Mouse (Mus musculus) liver, embryonic 16.5 days (tissue): ENCODE data around the gene Heatr6. TPM values are rescaled to one million over a fixed set of nuclear protein-coding genes. Genes with fewer than 3 reads are reported as not detected.

Source experiments
- ATAC-seq: fragments of 200-750 bp; cut with Nextera tagmentation; 2 replicates; pipeline ENCODE4 v1.8.0; 2017; ENCODE audit warnings: low read depth, mild to moderate bottlenecking, moderate number of reproducible peaks, moderate library complexity
- H3K27ac ChIP-seq: fragments of 300-500 bp; sonication (generic); 2 replicates; pipeline ENCODE4 v1.5.1; 2014; ENCODE audit warnings: mild to moderate bottlenecking, low read length
- H3K27me3 ChIP-seq: fragments of 300-500 bp; sonication (generic); 2 replicates; pipeline ENCODE4 v1.6.1; 2014; ENCODE audit warnings: low read depth, low read length, mixed read lengths; ENCODE audit not compliant: control insufficient read depth, insufficient read depth
- H3K36me3 ChIP-seq: fragments of 300-500 bp; sonication (generic); 2 replicates; pipeline ENCODE4 v1.6.1; 2014; ENCODE audit warnings: mild to moderate bottlenecking; ENCODE audit not compliant: control insufficient read depth, insufficient read depth
- H3K4me1 ChIP-seq: fragments of 300-500 bp; sonication (generic); 2 replicates; pipeline ENCODE4 v1.6.1; 2014; ENCODE audit warnings: low read depth, low read length, mixed read lengths; ENCODE audit not compliant: control insufficient read depth
- H3K4me2 ChIP-seq: fragments of 300-500 bp; sonication (generic); 2 replicates; pipeline ENCODE4 v1.6.1; 2014; ENCODE audit warnings: low read depth, low read length, mixed read lengths
- H3K4me3 ChIP-seq: fragments of 300-500 bp; sonication (generic); 2 replicates; pipeline ENCODE4 v1.5.1; 2014; ENCODE audit warnings: low read depth, mild to moderate bottlenecking, low read length
- H3K9ac ChIP-seq: fragments of 300-500 bp; sonication (generic); 2 replicates; pipeline ENCODE4 v1.6.1; 2014; ENCODE audit warnings: low read depth, low read length
- H3K9me3 ChIP-seq: fragments of 300-500 bp; sonication (generic); replicated peaks from 2 replicates; pipeline ENCODE4 v1.6.1; 2016; ENCODE audit warnings: low read length; ENCODE audit not compliant: control insufficient read depth
- WGBS: fragments of 180-500 bp; shearing (Covaris S2); extraction: QIAGEN DNeasy Blood & Tissue Kit; methylation state at CpG from one replicate; pipeline ENCODE4 v1.1.7; 2014; ENCODE audit not compliant: insufficient replicate concordance; 5-methylcytosine and 5-hydroxymethylcytosine counted together
- polyA plus RNA-seq: library from polyadenylated mRNA; unstranded; fragments of >200 nt; fragmentation: Nextera tagmentation; extraction: Ambion mirVana; gene quantifications from 2 replicates; pipeline ENCODE4 v1.2.1, GENCODE M21; 2015

The Heatr6 gene
- polyA plus RNA-seq, 1 experiment from 2014 or later: 7.2 TPM

- Histone ChIP-seq H3K27ac (no peak overlapping the region), H3K36me3 (no peaks in the 10 kb centered on the region), H3K4me3 (no peak overlapping the region), H3K9ac (no peak overlapping the region), H3K4me1 (no peaks in the 10 kb centered on the region), H3K27me3 (no peaks in the 10 kb centered on the region), H3K9me3 (no peaks in the 10 kb centered on the region), H3K4me2 (no peak overlapping the region)
- 63% methylated on average over 1 of the region's 1 CpGs for WGBS
- ATAC-seq: no peak
Measured at GRCm38 (mm10) chr11:83731116-83731515, 22.4 kb upstream of the Heatr6 start.

GRCm38 (mm10) chr11:83733071-83733640 lies 20.3 kb upstream of the Heatr6 start:
- no peaks in the 10 kb centered on the region; the same call in 1 of the 2 replicates for H3K4me1 ChIP-seq
- H3K9ac ChIP-seq: no peak overlapping the region
- no peak overlapping the region for H3K4me2 ChIP-seq
- ATAC-seq: no peak
- no peaks in the 10 kb centered on the region for H3K9me3 ChIP-seq
- no peak overlapping the region for H3K4me3 ChIP-seq
- H3K36me3 ChIP-seq: no peaks in the 10 kb centered on the region
- H3K27ac ChIP-seq: no peak overlapping the region
- no peaks in the 10 kb centered on the region for H3K27me3 ChIP-seq
- 55% methylated on average over 5 of the region's 5 CpGs for WGBS

- Histone ChIP-seq H3K9ac (no peak overlapping the region), H3K4me3 (no peak overlapping the region), H3K4me2 (no peak overlapping the region), H3K36me3 (no peaks in the 10 kb centered on the region), H3K27me3 (no peaks in the 10 kb centered on the region), H3K9me3 (no peaks in the 10 kb centered on the region), H3K27ac (no peak overlapping the region), H3K4me1 (no peaks in the 10 kb centered on the region; the same call in 1 of the 2 replicates)
- 33% methylated on average over 1 of the region's 1 CpGs for WGBS
- no peak for ATAC-seq
Measured at GRCm38 (mm10) chr11:83734215-83734614, 19.3 kb upstream of the Heatr6 start.

GRCm38 (mm10) chr11:83735881-83736280 lies 17.6 kb upstream of the Heatr6 start:
- Histone ChIP-seq H3K9ac (no peak overlapping the region), H3K4me3 (no peak overlapping the region), H3K9me3 (no peaks in the 10 kb centered on the region), H3K27me3 (no peaks in the 10 kb centered on the region), H3K4me1 (no peaks in the 10 kb centered on the region; the same call in 1 of the 2 replicates), H3K36me3 (no peaks in the 10 kb centered on the region), H3K4me2 (no peak overlapping the region), H3K27ac (no peak overlapping the region)
- ATAC-seq: no peak
- WGBS: 41% methylated on average over 2 of the region's 2 CpGs

GRCm38 (mm10) chr11:83737109-83737558 lies 16.4 kb upstream of the Heatr6 start:
- Histone ChIP-seq H3K27ac (no peak overlapping the region), H3K9me3 (no peaks in the 10 kb centered on the region), H3K36me3 (no peaks in the 10 kb centered on the region), H3K27me3 (no peaks in the 10 kb centered on the region), H3K4me3 (no peak overlapping the region), H3K4me1 (no peaks in the 10 kb centered on the region; the same call in 1 of the 2 replicates), H3K4me2 (no peak overlapping the region), H3K9ac (no peak overlapping the region)
- ATAC-seq: no peak
- 24% methylated on average over 3 of the region's 3 CpGs for WGBS

GRCm38 (mm10) chr11:83739241-83739640 lies 14.3 kb upstream of the Heatr6 start:
- no peaks in the 10 kb centered on the region for H3K27me3 ChIP-seq
- WGBS: 21% methylated on average over 5 of the region's 5 CpGs
- no peaks in the 10 kb centered on the region for H3K9me3 ChIP-seq
- no peak overlapping the region for H3K9ac ChIP-seq
- no peak overlapping the region for H3K4me3 ChIP-seq
- no peak overlapping the region for H3K4me2 ChIP-seq
- no peaks in the 10 kb centered on the region for H3K36me3 ChIP-seq
- peaks cover 5% of the 10 kb centered on the region for H3K4me1 ChIP-seq
- H3K27ac ChIP-seq: no peak overlapping the region
- no peak for ATAC-seq

GRCm38 (mm10) chr11:83740443-83740991 lies 13.0 kb upstream of the Heatr6 start:
- Histone ChIP-seq H3K4me1 (peaks cover 5% of the 10 kb centered on the region), H3K9me3 (no peaks in the 10 kb centered on the region), H3K4me2 (no peak overlapping the region), H3K27me3 (no peaks in the 10 kb centered on the region), H3K36me3 (no peaks in the 10 kb centered on the region), H3K27ac (no peak overlapping the region), H3K9ac (no peak overlapping the region), H3K4me3 (no peak overlapping the region; the same call in 1 of the 2 replicates)
- 48% methylated on average over 4 of the region's 4 CpGs for WGBS
- ATAC-seq: no peak

GRCm38 (mm10) chr11:83741841-83742240 lies 11.7 kb upstream of the Heatr6 start:
- WGBS: 57% methylated on average over 5 of the region's 5 CpGs
- H3K27ac ChIP-seq: peak overlapping the region; percentile 60
- H3K4me2 ChIP-seq: no peak overlapping the region
- peak; percentile 75 for ATAC-seq
- no peaks in the 10 kb centered on the region for H3K36me3 ChIP-seq
- H3K4me3 ChIP-seq: no peak overlapping the region
- peaks cover 5% of the 10 kb centered on the region for H3K4me1 ChIP-seq
- H3K27me3 ChIP-seq: no peaks in the 10 kb centered on the region
- H3K9ac ChIP-seq: no peak overlapping the region
- no peaks in the 10 kb centered on the region for H3K9me3 ChIP-seq

GRCm38 (mm10) chr11:83742731-83743355 lies 10.7 kb upstream of the Heatr6 start:
- Histone ChIP-seq H3K9ac (no peak overlapping the region), H3K4me1 (peaks cover 5% of the 10 kb centered on the region), H3K36me3 (no peaks in the 10 kb centered on the region), H3K27me3 (no peaks in the 10 kb centered on the region), H3K4me2 (no peak overlapping the region), H3K9me3 (no peaks in the 10 kb centered on the region), H3K27ac (no peak overlapping the region), H3K4me3 (no peak overlapping the region)
- 56% methylated on average over 9 of the region's 9 CpGs for WGBS
- no peak for ATAC-seq
